Mouse (Mus musculus) spleen, postnatal 36 days (tissue): ENCODE results near the gene Ptprr.
A peak's percentile ranks its signal among the peaks of the same experiment; 100 is the strongest.

Experiments used
- DNase-seq, 2 experiments: peaks; one replicate each; pipeline ENCODE4 v3.0.0; 2022; ENCODE audit warnings: low spot score in 2 of 2, mixed read lengths in 1 of 2

Gene Ptprr

DNA sequence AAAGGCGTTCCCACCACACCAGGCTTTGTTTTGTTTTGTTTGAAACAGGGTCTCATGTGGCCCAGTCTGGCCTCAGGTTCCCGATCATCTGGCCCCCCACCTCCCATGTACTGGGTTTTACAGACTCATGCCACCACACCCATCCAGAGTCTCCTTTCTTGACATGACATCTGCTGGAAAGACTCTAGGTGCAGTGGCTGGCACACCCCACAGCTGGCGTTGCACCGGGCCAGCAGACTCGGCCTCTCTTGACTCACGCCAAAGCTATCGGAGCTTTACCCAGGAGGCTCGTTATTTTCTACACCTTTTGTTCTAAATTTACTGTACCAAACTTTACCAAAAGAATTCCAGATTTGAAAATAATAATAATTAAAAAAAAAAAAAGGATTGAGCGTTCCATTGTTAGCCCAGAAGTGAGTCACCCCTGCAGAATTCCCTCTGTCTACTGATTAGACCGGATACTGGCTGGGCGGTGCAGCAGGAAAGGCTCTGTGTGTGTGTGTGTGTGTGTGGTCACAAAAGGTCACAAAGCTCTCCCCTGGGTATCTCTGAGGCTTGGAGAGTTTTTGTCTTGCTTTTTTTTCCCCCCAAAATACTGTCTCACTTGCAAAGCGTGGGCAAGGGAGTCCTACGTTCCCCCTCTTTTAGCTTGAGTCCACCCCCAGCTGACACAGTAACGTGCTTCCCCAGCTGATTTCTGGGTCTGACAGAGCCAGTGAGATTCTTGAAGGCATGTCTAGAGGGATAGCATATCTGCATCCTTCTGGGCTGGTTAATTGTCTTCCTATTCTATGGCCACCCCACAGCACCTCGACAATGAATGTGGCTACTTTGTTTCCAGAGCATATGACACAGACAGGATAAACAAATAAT, 248.8 kb downstream of the Ptprr start:
- no peak for DNase-seq

- no peak for DNase-seq
Observed at GRCm38 (mm10) chr10:116267434-116267822, 249.4 kb downstream of the Ptprr start.

- no peak for DNase-seq
Observed at GRCm38 (mm10) chr10:116268343-116268742, 250.3 kb downstream of the Ptprr start.

DNA sequence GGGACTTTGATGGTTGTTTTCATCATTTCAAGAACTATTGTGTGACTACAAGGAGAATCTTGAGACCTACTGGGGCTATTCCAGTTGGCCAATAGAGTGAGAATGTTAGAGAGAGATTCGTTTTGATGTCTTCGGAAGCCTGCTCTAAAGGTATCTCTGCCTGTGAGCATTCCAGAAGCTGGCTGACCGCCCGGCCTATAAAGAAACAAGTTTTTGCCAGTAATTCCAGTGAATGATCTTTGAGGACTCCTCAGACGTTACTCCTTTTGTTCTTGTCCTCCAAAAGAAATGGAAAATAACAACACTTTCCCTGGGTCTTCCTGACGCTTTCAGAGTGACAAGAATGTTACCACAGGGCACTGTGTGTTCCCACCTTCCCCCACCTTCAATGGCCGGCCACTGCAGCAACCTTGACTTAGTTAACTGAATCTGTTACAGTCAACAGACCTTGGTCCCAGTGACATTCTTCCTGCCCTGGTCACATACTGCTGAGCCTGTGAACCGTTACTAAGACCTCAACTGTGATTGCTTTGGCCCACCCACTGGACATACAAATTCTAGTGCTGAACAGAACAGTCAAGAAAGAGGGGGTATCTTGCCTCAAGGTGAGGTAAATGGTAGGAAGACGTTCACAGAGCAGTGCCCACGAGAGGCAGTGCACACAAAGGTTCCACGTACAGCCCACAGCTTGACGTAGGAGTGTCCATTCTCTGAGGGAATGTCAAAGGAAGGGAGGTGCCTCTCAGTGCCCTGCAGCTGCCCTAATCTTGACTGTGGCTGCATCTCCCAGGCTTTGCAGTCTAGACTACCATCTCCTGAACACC, 252.8 kb downstream of the Ptprr start:
- DNase-seq: no peak

DNA sequence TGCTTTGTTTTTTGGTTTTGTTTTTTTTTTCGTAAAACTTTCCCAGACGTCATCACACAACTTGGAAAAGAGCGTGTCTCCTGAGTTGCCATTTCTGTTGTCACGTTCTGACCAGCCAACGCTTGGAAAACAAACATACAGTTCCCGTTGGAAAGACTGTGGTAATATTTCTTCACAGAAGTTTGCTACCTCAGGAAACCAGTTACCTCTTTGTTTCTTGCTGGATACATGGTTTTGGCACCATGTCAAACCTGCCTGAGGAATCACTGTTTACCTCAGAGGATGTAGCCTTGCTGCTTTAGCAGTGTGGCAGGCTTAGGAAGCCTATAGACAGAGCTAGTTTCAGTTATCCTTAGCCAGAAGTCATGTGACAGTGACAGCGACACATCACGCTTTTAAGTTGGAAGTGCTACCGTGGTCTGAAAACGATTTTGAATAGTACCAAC, 253.5 kb downstream of the Ptprr start:
- DNase-seq: no peak

DNA sequence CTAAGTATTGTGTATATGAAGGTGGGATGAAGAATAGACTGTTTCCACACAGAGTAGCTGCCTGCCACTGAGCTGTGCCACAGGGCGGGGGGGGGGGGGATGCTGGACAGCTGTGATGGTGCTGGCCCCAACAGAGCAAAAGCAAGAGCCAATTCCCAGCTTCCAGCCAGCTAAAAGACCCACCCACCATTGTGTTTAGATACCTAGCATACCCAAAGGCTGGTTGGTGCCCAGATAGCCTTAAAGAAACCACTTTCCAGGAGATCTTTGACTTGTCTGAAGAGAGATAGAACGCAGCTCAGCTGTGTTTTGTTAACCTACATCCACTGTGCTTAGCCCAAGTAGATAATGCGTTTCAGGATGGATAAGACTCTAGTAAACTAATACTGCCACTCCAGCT, 254.1 kb downstream of the Ptprr start:
- no peak for DNase-seq

DNA sequence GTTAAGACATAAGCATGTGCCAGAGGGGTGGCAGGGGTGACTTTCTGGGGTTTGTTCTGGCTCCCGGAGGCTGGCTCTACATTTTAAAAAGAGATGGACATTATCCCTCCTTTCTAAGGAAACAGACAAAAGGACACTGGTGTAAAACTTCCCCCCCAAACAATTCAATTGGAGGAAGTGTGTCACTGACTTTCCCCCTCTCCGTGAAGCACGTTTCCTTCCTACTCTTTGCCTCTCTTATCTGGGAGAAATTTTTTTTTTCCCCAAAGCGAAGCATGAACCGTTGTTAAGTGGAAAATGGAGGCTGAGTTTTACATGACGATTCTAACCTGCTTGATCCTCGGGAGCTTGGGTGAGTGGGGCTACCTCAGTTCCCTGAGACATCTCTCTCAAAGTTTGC, 257.3 kb downstream of the Ptprr start, which contains the start of gene Ptprb:
TSS of gene Ptprb (plus strand) at position 244 of the 400 bp plus-strand sequence.
- no peak for DNase-seq

- DNase-seq: no peak
Observed at GRCm38 (mm10) chr10:116286697-116287344, 268.8 kb downstream of the Ptprr start.

- DNase-seq: peak in 1 of 2 experiments; percentile 16
Observed at GRCm38 (mm10) chr10:116288130-116288529, 270.1 kb downstream of the Ptprr start.

GRCm38 (mm10) chr10:116290483-116290882, 272.5 kb downstream of the Ptprr start:
- no peak for DNase-seq

GRCm38 (mm10) chr10:116291153-116291755, 273.2 kb downstream of the Ptprr start:
- no peak for DNase-seq

DNA sequence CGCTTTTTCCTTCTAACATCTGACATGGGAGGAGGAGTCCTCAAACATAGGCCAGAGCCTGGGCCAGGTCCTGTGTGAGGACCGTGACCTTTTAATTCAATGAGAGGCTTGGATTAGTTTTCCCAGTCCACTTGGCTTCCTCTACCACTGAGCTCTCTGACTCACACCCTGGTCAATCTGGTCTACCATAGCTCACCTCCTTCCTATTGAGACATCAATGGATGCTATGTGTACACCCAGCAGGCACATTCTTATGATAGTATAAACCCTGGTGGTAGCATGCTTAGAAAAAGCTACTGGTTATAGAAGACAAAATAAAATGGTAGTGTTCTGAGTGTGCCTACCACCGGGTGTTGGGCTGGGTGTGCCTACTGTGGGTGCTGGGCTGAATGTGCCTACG, 278.4 kb downstream of the Ptprr start:
- DNase-seq: no peak

GRCm38 (mm10) chr10:116297854-116298253, 279.8 kb downstream of the Ptprr start:
- no peak for DNase-seq

DNA sequence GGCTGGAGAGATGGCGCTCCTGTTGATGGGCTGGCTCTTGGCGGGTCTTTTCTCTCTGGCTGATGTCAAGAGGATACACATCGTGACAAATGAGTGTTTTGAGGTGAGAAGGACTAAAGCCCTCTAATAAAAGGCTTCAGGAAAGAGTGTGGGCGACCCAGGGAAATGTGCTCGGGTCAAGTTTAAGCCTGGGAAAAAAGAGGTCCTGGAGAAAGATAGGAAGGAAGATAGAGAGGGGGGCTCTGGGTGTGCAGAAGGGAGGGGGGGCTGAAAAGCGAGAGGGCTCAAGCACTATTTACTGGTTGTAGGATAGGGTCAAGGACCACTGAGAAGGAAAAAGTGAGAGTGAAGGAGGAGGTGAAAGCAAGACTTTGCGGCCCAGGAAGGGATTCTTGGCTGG, 282.8 kb downstream of the Ptprr start:
- DNase-seq: no peak

GRCm38 (mm10) chr10:116301258-116301657, 283.2 kb downstream of the Ptprr start:
- DNase-seq: no peak

GRCm38 (mm10) chr10:116304355-116304754, 286.3 kb downstream of the Ptprr start:
- no peak for DNase-seq

- no peak for DNase-seq
Observed at GRCm38 (mm10) chr10:116309460-116309859, 291.4 kb downstream of the Ptprr start.

DNA sequence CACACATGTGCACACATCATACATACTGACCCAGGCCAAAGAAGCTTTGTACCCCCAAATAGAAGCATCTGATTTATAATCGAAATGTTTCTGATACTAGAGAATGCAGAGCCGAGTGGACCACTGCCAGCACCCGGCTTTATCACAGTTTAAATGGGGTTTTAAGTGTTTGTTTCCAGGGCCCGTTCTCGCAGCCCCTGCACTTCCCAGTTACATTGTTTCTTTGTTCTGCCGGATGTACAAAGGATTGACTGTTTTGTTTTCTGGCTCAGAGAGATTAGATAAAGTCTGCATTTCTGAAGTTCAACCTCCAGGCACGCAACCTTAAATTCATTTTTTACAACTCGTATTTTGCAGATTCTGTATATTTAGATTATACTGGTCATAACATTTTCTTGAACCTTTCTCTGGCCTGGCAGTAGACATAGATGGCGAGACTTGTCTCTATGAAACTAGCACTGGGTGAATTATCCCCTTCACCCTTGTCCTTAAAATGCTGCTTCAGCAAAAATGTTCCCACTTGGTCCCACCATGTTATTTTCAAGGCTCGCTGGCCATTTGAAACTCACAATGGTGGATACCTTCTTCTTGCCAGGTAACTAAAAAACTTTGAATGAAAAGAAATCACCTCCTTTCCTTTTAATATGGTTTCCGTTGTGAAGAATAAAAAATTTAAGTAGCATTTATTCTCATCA, 292.6 kb downstream of the Ptprr start:
- DNase-seq: no peak

DNA sequence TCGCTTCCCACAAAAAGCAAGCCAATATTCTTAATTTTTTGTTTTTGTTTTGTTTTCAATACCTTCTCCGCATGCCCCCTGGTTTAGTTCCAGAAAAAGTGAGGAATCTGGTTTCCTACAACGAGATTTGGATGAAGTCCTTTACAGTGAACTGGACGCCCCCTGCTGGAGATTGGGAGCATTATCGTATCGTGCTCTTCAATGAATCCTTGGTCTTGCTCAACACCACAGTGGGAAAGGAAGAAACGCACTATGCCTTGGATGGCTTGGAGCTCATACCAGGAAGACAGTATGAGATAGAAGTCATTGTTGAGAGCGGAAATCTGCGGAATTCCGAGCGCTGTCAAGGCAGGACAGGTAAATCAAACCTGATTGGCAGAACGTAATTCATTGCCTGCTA, 301.2 kb downstream of the Ptprr start:
- peak in 1 of 2 experiments; percentile 4 for DNase-seq
